Mouse (Mus musculus) CD4-positive, CD25-positive, alpha-beta regulatory T cell, adult 4 months (primary cell): ENCODE results near the gene Espn. TPM values are rescaled to one million over a fixed set of nuclear protein-coding genes. Genes with fewer than 3 reads are reported as not detected.

ENCODE experiments used
- ATAC-seq: one replicate; pipeline ENCODE4 v1.8.0; 2017
- polyA plus RNA-seq, 2 experiments: library from polyadenylated mRNA; unstranded; fragments of 100-300 nt; shearing (Covaris generic); gene quantifications; one replicate each; pipeline ENCODE4 v1.2.1; 2017

The Espn gene
- polyA plus RNA-seq = 1 to 10 TPM; 9.5 to 9.9 TPM

DNA sequence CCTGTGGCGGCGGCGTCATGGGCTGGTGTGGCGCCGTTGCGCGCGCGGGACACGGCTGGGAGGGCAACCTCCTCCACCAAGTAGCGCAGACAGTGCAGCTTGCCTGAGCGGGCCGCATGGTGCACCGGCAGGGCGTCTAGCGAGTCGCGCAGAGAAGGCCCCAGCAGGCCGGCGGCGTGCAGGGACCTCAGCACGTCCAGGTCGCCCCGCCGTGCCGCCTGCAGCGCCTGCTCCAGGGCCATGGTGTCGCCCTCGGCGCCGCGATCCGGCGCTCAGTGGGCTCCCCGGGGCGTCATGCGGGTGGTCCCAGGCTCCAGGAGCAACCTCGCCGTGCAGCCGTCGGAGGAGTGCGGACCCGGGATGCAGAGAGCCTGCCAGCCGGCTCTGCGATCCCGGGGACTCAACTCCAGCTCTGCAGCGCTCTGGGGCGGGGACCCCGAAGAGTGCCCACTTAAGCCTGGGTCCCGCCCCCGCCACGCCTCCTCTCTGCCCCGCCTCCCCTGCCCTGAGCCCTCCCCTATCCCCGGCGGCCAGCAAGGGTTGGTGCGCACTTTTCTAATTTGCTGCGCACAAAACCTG is at the start of gene Espn:
Espn (minus strand) TSS at position 406 of the 579 bp plus-strand sequence.
- ATAC-seq = no peak

- ATAC-seq = peak; percentile 48
These were observed 49.3 kb upstream of the Espn start for GRCm38 (mm10) chr4:152201492-152201891.

- no peak for ATAC-seq
These were observed 47.4 kb upstream of the Espn start for GRCm38 (mm10) chr4:152199617-152200016.

GRCm38 (mm10) chr4:152197545-152197944 is 45.4 kb upstream of the Espn start:
- peak; percentile 85 for ATAC-seq

DNA sequence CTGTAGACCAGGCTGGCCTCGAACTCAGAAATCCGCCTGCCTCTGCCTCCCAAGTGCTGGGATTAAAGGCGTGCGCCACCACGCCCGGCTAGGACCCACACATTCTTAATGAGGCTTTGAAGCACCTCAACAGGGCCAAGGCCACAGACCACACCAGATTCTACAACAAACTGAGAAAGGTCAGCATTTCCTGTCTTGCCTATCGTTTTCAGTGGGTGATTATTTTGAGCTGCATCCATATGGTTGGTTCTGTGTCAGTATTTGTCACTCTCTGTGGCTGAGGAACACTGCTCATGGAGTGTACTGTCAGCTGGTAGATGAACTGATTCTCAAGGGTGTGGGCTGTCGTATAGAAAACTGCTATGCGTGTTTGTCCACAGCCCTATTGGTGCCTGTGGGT is 44.1 kb upstream of the Espn start:
- ATAC-seq = no peak

DNA sequence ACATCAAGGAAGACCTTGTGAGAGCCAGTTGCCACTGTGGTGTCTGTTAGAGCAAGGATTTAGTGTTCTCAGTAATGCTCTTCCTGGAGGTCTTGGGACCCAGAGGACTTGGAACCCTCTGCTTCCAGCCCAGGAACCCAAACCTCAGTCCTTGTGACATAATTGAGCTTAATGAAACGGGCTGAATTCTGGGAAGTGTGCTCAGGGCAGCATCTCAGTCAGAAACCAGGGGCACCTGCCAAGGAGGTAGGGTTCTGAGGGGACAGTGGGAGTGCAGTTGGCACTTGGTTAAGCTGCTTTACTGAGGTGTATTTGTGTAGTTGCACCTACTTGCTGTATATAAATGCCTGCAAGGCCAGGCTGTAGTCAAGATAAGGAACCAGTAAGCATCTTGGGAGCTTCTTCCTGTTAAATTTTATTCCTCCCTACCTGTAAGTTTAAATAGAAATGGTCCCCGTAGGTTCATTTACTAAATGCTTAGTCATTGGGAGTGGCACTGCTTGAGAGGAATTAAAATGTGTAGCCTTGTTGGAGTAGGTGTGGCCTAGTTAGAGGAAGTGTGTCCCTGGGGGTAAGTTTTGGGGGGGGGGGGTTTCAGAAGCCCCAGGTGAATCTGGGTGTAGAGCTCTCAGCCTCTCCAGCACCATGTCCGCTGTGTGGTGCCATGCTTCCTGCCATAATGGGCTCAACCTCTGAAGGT is 42.5 kb upstream of the Espn start:
- ATAC-seq = no peak

DNA sequence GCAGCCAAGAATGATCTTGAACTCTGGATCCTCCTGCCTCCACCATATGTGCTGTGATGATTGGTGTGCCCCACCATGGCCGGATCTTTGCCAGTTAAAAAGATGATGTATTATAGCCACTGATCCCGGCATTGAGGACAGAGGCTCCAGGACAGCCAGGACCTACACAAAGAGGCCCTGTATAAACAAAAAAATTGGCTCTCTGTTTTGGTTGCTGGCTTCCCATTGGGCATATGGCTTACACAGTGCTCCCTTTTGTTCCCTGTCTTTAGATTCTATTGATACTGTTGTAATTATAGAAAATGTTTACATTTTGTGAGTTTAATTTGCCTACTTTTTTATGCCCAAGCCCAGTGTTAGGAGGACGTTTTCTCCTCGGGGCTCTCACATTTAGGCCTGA is 40.4 kb upstream of the Espn start:
- ATAC-seq = no peak

- no peak for ATAC-seq
These were observed 38.5 kb upstream of the Espn start for GRCm38 (mm10) chr4:152190701-152191100.

- ATAC-seq = no peak
These were observed 38.0 kb upstream of the Espn start for GRCm38 (mm10) chr4:152190096-152190653.

DNA sequence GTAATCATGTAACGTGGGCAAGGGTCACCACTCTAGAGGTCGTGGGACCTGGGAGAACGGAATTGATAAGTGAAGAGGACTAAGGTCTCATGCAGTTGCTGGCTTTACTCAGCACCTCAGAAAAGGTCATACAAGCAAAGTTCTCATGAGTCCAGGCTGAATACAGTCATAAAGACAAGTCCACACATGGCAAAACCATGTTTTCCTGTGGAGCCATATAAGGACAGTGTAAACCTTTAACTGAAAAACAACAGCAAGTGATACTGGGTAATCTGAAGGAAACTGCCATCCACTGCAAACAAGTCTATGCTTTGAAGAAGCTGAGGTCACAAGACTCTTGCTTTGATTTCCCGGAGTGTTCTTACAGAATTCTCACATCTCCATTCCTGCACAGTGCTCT is 37.5 kb upstream of the Espn start:
- ATAC-seq = peak; percentile 12

- ATAC-seq = peak; percentile 8
These were observed 36.9 kb upstream of the Espn start for GRCm38 (mm10) chr4:152189071-152189470.

GRCm38 (mm10) chr4:152188651-152189050 is 36.5 kb upstream of the Espn start:
- ATAC-seq = peak; percentile 65

DNA sequence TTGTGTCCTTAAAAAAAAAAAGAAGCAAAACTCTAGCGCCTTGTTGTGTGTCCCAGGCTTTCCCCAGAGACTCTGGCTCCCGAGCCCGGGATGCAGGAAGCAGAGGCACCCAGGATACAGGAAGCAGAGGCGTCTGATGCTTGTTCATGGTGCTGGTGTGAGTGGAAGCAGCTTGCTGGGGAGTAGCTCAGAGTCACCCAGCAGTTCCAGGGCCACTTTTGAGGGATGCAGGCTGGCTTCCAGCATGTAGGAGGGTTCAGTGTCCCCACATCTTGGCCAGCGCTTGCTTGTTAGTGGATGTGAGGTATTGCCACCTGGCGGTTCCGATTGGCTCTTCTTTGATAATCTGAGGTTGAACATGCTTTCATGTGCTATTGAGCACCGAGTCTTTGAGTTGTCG is 35.0 kb upstream of the Espn start:
- ATAC-seq = no peak

DNA sequence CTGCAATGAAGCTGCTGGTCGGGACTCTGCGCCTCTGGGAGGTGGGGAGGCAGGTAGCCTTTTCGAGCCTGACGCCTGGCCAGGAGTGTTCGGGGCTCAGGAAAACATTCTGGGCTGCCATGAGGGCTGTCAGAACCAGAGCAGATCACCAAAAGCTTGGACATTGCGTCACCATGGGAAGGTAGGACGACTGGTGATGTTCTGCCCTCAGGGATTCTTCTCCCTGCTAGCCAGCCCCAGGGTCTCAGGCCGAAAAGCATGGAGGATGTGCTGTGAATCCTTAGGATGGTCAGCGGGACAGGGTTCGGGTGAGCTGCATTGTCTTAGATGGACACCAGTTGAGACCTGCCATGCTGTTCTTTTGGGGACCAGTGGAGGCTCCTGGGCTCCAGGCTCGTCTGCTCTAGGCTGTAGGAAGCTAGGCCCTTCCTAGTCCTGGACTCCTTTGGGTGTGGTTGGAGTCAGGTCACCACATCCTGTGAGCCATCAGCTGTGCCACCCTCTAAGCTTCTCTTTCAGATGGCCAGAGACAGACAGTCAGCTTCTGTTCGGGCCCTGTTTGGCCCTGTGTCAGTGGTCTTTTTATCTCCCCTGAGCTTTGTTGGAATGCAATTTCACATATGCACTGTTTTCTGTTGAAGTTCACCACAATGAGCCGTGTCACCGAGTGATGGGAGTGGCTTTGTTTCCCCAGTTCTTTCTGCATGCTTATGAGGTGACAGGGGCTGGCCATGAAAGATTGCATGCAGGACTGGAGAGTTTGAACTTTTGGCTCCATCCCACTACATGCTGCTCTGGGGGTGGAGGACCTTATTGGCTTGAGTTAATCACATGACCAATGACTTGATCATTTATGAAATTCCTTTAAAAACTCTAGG is 34.3 kb upstream of the Espn start:
- ATAC-seq = peak; percentile 32

DNA sequence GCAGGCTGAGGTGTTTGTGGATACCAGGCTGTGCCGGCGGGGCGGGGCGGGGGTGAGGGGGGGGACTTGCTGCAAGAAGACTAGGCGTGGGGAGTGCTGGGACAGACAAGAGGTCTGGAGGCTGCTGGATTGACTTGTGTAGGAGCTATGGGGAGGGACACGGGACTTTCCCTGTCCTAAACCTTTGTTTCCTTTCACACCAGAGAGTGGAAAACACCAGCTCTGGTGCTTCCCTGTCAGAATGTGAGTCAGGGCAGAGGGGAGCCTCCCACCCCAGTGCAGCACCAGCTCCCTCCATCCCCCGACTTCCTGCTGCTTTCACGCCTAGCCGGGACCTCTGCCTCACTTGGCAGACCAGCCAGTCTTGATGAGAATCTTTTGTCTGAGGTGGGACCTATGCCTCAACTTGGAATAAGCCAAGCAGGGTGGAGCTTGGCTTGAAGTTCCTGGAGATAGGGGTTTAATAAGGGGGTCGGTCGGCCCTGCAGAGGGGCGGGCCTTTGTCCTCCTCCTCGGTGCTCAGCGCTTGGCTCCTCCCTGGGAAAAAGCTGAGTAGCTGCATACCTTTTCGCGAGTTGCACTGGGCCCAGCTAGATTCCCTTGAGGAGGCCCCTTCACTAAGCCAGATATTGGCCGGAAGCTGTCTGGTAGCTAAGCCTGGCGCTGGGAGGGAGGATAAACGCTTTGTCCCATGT is 33.5 kb upstream of the Espn start:
- peak; percentile 60 for ATAC-seq

DNA sequence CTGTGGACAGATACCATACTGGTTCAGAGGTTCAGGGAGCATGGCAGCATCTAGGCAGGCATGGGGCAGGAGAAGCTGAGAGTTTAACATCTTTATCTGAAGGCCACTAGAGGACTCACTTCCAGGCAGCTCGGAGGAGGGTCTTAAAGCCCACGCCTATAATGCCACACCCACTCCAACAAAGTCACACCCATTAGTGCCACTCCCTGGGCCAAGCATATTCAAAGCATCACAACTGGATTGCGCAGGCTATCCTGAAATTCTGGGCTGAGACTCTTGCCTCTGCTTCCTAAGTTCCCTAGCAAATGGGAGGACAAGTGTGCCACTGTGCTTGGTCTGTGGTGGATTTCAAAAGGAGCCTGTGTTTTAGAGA is 33.0 kb upstream of the Espn start:
- peak; percentile 14 for ATAC-seq

GRCm38 (mm10) chr4:152184353-152185035 is 32.3 kb upstream of the Espn start:
- ATAC-seq = peak; percentile 25

DNA sequence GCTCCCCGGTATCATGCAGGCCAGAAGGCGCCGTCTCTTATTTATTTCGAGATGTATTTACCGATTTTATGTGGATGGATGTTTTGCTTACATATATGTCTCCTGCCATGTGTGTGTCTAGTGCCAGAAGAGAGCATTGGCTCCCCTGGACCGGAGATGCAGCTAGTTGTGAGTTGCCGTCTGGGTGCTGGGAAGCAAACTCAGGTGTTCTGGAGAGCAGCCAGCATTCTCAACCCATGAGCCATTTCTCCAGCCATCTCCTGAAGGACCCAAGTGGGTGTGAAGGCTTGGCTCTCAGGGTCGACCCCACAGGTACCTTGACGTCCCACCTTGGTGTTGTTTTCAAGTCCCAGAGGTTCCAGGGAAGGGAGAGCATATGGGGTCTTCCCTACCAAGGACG is 30.0 kb upstream of the Espn start:
- no peak for ATAC-seq

DNA sequence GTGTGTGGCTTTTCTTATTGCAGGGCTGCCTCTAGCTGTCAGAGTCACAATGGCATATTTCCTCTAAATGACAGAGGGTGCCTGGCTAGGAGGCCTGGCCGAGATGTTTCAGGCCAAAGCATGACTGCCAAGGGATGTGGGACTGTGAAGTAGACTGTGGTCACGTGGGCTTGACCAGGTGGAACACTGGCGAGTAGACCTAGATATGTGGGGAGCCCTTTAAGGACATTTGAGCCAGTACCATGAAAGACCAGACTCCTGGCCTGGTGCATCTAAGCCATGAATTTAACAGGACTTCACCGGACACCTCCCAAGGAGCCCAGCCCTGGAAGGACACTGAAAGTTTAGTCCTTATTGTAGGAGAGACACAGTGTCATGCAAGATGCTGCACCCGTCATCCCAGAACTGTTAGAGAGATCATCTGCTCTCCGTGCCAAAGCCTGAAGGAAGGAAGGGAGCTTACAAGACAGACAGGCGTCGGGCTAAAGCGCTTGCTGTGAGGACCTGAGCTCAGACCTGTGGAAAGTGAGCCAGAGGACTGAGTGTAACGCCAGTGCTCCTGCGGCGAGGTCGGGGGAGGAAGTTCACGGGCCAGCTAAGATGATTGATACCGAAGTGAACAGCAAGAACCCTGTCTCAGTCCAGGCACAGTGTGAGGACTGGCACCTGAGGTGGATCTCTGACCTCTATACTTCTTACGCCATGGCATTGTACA is 27.9 kb upstream of the Espn start:
- ATAC-seq = no peak

DNA sequence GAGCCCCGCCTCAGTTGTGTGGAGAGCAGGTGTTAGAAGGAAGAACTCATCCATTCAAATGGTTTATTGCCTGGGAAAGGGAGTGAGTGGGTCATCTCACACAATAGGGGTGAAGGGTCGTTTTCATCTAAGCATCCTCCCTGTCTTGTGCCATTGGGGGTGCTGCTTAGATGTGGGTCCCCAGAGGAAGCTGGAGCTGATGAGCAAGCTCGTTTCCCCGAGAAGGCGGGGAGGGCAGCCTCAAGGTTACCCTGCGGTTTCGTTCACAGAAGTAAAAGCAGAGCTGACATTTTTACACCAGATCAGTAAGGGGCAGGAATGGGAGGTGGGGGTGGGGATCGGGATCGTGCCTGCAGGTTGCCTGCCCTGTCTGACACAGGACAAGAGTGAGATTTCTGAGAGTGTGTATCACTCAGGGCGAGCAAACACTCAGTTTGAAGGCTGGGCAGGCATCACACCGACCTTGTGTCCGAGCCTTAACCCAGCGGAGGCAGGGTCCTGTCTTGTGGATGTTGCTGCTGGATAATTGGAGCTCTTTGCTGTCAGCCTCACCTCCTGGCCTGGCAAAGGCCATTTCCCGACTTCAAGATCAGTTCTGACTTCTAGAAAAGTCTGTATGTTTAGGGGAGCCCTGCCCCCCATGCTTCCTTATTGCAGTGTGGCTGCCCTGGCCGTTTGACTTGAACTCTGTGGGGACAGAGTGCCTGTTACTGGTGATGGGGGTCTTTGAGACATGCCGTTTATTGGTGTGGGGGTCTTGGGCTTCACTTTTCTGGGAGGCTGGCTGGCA is 26.9 kb upstream of the Espn start:
- peak; percentile 41 for ATAC-seq
